Mouse (Mus musculus) cerebellum, adult 2 months (tissue): ENCODE measurements around the gene Rps2. TPM values are rescaled to one million over a fixed set of nuclear protein-coding genes. Genes with fewer than 3 reads are reported as not detected.
"Not testable (repeated sequence)": the region's sequence is repeated elsewhere in the genome, so short reads cannot be mapped to it uniquely, and the experiment has no call there.

Source experiments
- DNase-seq, 2 experiments: peaks; one replicate each; pipeline ENCODE4 v3.0.0; 2021
- H3K27ac ChIP-seq: fragments of 200-500 bp; 2 replicates; pipeline ENCODE4 v1.5.1; 2012; ENCODE audit warnings: low read length, control low read depth, inconsistent platforms; ENCODE audit not compliant: insufficient read depth
- H3K27me3 ChIP-seq: fragments of 200-500 bp; 2 replicates; pipeline ENCODE4 v1.6.1; 2012; ENCODE audit warnings: inconsistent platforms, mild to moderate bottlenecking, low read length, moderate library complexity; ENCODE audit not compliant: control insufficient read depth, insufficient read depth
- H3K4me1 ChIP-seq: fragments of 200-500 bp; 2 replicates; pipeline ENCODE4 v1.6.1; 2011; ENCODE audit warnings: low read length; ENCODE audit not compliant: control insufficient read depth, insufficient read depth
- H3K4me3 ChIP-seq: fragments of 200-500 bp; replicated peaks from 2 replicates; pipeline ENCODE3; 2011; ENCODE audit warnings: mild to moderate bottlenecking, low read depth, low read length, control low read depth; ENCODE audit not compliant: insufficient read depth
- CTCF ChIP-seq: fragments of 200-500 bp; IDR thresholded peaks from 2 replicates; pipeline ENCODE4 v1.5.1; 2011; ENCODE audit warnings: low read depth, mild to moderate bottlenecking, control low read depth, low read length, moderate library complexity, borderline replicate concordance; ENCODE audit not compliant: insufficient read depth
- POLR2A ChIP-seq: fragments of 200-500 bp; IDR thresholded peaks from 2 replicates; pipeline ENCODE4 v1.6.1; 2011; ENCODE audit warnings: low read length, control low read depth, borderline replicate concordance; ENCODE audit not compliant: insufficient read depth
- WGBS: fragments of 180-500 bp; shearing (Covaris S2); methylation state at CpG from one replicate; pipeline ENCODE4 v1.1.7; 2018; 5-methylcytosine and 5-hydroxymethylcytosine counted together
- polyA plus RNA-seq: library from polyadenylated mRNA; depleted of rRNA; stranded (reverse); fragments of >200 nt; gene quantifications from 2 replicates; pipeline ENCODE4 v1.2.3, GENCODE M21; 2012

Gene Rps2
- polyA plus RNA-seq, 1 experiment: 621 TPM

GRCm38 (mm10) chr17:24707801-24708425 is 10.0 kb upstream of the Rps2 start:
- peak overlapping the region; percentile 82 for H3K4me3 ChIP-seq
- H3K27ac ChIP-seq: no peak overlapping the region; the same call in 1 of the 2 replicates
- H3K27me3 ChIP-seq: no peaks in the 10 kb centered on the region
- no peak for DNase-seq
- WGBS: 3% methylated on average over 24 of the region's 24 CpGs
- no peak for TF ChIP-seq CTCF
- no peak for TF ChIP-seq POLR2A
- no peaks in the 10 kb centered on the region for H3K4me1 ChIP-seq

- 27% methylated on average over 2 of the region's 2 CpGs for WGBS
- Histone ChIP-seq H3K27ac (no peak overlapping the region), H3K4me1 (no peaks in the 10 kb centered on the region), H3K27me3 (no peaks in the 10 kb centered on the region), H3K4me3 (no peak overlapping the region)
- TF ChIP-seq CTCF (no peak), POLR2A (no peak)
- no peak for DNase-seq
Measured at GRCm38 (mm10) chr17:24708646-24709045, 9.3 kb upstream of the Rps2 start.

DNA sequence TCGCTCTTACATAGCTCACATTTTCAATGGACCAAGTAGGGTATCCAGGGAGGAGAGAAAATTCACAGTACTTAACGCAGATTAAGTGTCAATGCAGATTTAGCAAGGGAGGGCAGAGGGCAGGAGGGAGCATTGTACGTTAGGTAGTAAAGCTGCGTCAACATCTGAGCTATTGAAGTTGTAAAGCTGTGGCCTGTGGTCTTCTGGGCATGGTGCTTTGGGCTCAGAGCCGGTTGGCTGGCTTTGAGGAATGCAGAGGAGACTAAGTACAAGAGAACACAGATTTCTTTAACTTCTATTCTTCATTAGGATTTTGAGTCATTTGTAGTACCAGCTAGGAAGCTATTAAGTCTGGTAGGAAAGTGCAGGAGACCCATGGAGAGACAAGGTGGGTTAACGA is 2.4 kb upstream of the Rps2 start:
- H3K27me3 ChIP-seq: no peaks in the 10 kb centered on the region
- no peak for DNase-seq
- no peaks in the 10 kb centered on the region for H3K4me1 ChIP-seq
- 52% methylated on average over 6 of the region's 6 CpGs for WGBS
- H3K27ac ChIP-seq: no peak overlapping the region
- H3K4me3 ChIP-seq: no peak overlapping the region
- TF ChIP-seq CTCF: no peak
- no peak for TF ChIP-seq POLR2A

DNA sequence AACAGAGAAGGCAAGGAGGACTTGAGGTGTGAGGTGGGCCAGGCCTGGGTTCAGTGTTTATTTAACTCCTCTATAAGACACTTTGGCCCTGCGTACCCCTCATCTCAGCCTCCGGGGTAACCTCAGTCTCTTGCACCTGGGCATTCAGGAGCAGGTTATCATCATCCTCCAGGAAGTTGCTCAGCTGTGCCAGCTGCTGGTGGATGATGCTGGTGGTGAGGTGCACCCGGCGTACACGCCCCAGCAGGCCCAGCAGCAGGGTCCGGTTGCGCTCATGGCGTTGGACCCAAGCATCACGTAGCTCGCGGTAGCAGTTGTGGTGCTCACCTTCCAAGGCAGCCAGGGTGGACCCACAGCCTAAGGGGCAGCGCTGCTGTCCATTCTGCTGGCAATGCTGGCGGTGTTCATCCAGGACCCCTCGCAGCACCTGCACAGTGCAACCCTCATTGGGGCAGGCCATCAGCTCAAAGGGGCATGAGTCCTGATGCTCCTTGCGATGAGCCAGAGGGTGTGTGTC is 1.7 kb upstream of the Rps2 start:
- DNase-seq: no peak
- 93% methylated on average over 15 of the region's 15 CpGs for WGBS
- Histone ChIP-seq H3K27me3 (no peaks in the 10 kb centered on the region), H3K4me1 (no peaks in the 10 kb centered on the region), H3K27ac (no peak overlapping the region), H3K4me3 (no peak overlapping the region)
- TF ChIP-seq CTCF: no peak
- no peak for TF ChIP-seq POLR2A

GRCm38 (mm10) chr17:24718938-24719337 is 1.0 kb downstream of the Rps2 start:
- not testable (repeated sequence) for DNase-seq, H3K4me1 ChIP-seq, H3K27me3 ChIP-seq, H3K27ac ChIP-seq
- 70% methylated on average over 5 of the region's 5 CpGs for WGBS
- peak overlapping the region; percentile 66 for H3K4me3 ChIP-seq

GRCm38 (mm10) chr17:24719494-24720222 is 1.7 kb downstream of the Rps2 start:
- DNase-seq: peak; percentile 97 to 99
- H3K4me1 ChIP-seq: peaks cover 4% of the 10 kb centered on the region
- TF ChIP-seq CTCF (no peak), POLR2A (peak; percentile 96)
- peak overlapping the region; percentile 88 for H3K4me3 ChIP-seq
- whole genome bisulfite sequencing: under 1% methylated on average over 61 of the region's 61 CpGs
- no peaks in the 10 kb centered on the region for H3K27me3 ChIP-seq
- peak overlapping the region; percentile 52 for H3K27ac ChIP-seq

DNA sequence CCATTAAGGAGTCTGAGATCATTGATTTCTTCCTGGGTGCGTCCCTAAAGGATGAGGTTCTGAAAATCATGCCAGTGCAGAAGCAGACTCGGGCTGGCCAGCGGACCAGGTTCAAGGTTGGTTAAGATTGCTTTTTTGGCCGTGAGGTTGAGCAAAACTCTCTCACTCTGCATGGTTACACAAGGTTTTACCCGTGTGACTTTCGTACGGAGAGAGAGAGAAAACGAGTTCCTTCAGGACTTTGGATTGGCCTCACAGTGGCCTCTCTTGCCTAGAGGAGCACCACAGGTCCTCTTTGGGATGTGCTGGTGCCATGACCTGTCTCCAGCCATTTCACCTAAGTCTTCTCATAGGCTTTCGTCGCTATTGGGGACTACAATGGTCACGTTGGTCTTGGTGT is 2.7 kb downstream of the Rps2 start:
- under 1% methylated on average over 11 of the region's 11 CpGs for WGBS
- peak overlapping the region; percentile 37 for H3K4me3 ChIP-seq
- not testable (repeated sequence) for H3K4me1 ChIP-seq, H3K27me3 ChIP-seq, DNase-seq, H3K27ac ChIP-seq

DNA sequence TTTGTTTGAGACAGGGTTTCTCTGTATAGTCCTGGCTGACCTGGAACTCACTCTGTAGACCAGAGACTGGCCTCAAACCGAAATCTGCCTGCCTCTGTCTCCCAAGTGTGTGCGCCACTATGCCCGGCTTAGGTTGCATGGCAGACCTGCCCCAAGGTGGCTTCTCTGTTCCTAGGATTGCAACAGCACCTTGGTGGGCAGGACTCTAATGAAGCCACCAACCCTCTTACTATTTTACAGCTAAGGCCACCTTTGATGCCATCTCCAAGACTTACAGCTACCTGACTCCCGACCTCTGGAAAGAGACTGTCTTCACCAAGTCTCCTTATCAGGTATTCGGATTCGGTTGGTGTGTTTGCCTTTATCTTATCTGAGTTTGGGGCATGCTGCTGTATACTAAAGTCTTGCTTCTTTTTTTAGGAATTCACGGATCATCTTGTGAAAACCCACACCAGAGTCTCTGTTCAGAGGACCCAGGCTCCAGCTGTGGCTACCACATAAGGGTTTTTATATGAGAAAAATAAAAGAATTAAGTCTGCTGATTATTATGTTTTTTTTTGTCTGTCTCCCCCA is 3.6 kb downstream of the Rps2 start:
- H3K27me3 ChIP-seq, H3K4me3 ChIP-seq, H3K27ac ChIP-seq, DNase-seq, H3K4me1 ChIP-seq: not testable (repeated sequence)
- WGBS: 60% methylated on average over 7 of the region's 7 CpGs
